Mouse (Mus musculus) testis, adult 2 months (tissue): Measurements from ENCODE around the gene Btnl1.

ENCODE experiments used
- CTCF ChIP-seq: fragments of 200-500 bp; IDR thresholded peaks from 2 replicates; pipeline ENCODE4 v1.5.1; 2012; ENCODE audit warnings: low read depth, mild to moderate bottlenecking, inconsistent platforms, low read length, moderate library complexity; ENCODE audit not compliant: control insufficient read depth, insufficient read depth, insufficient replicate concordance
- POLR2A ChIP-seq: fragments of 200-500 bp; IDR thresholded peaks from 2 replicates; pipeline ENCODE4 v1.6.1; 2012; ENCODE audit warnings: low read depth, mild to moderate bottlenecking, inconsistent platforms, low read length, moderate library complexity; ENCODE audit not compliant: control insufficient read depth

DNA sequence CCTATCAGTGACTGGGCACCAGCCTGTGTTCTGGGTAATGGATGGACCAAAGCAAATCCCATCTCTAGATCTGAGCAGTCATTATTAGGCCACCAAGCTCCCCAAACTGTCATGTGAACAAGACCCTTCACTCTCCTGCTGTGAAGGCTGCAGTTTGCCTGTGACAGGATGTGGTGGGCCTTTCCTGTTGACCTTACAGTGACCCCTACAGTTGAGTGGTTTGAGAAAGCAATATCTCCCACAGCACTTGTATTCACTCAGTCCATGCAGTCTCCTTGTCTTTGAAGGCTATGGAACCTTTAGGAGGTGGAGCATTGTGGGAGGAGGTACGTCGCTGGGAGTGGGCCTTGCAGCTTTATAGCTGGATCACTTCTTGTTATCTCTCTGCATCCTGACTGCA lies 47.1 kb upstream of the Btnl1 start:
- no peak for TF ChIP-seq POLR2A
- no peak for TF ChIP-seq CTCF
